Mouse (Mus musculus): ENCODE data around the gene Vmn2r68. TPM values are rescaled to one million over a fixed set of nuclear protein-coding genes. Genes with fewer than 3 reads are reported as not detected.

Gene Vmn2r68
- polyA plus RNA-seq (2014; fragmentation: Illumina TruSeq; extraction: RNeasy Lipid Tissue Mini Kit (QIAGEN cat#74804); ENCODE audit: low replicate concordance): not detected

DNA sequence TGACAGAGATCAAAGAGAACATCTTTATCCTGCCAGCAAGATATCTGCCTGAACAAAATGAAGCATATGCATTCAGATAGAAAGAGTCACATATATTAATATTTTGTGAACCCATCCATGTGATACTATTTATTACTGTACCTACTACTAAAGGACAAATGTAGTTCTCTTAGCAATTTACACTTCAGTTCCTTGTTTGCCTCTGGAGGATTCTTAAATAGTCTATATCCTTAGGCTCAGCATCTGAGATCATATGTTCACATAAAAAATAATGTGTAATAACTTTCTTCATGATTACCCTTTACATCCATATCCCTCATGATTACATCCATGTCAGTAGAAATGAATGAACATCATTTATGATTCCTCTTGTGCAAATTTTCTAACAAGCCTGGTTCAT, at the start of gene Vmn2r68:
TSS of gene Vmn2r68 (minus strand) at position 101 of the 400 bp plus-strand sequence.

Other genes with a start within 250 kb of the Vmn2r68 start
- gene Vmn2r66, start 225.5 kb downstream of the Vmn2r68 start, polyA plus RNA-seq (2014; fragmentation: Illumina TruSeq; extraction: RNeasy Lipid Tissue Mini Kit (QIAGEN cat#74804); ENCODE audit: low replicate concordance): not detected
- not detected for gene Vmn2r67, start 81.8 kb downstream of the Vmn2r68 start, polyA plus RNA-seq (2014; fragmentation: Illumina TruSeq; extraction: RNeasy Lipid Tissue Mini Kit (QIAGEN cat#74804); ENCODE audit: low replicate concordance)
- not detected for gene Vmn2r69, start 178.1 kb upstream of the Vmn2r68 start, polyA plus RNA-seq (2014; fragmentation: Illumina TruSeq; extraction: RNeasy Lipid Tissue Mini Kit (QIAGEN cat#74804); ENCODE audit: low replicate concordance)

Measured in small intestine, adult 10 weeks (tissue).